Mouse (Mus musculus): ENCODE results near the gene AI481877. TPM values are rescaled to one million over a fixed set of nuclear protein-coding genes. Genes with fewer than 3 reads are reported as not detected.

The AI481877 gene
- polyA plus RNA-seq, 2 experiments: not detected

GRCm38 (mm10) chr4:59007974-59008373, 130.8 kb downstream of the AI481877 start:
- 75% methylated on average over 5 of the region's 5 CpGs for WGBS (ENCODE audit: insufficient replicate concordance)
- Histone ChIP-seq H3K36me3 (replicated peaks; ENCODE audit: control insufficient read depth, insufficient read depth, low read depth) (no peaks in the 10 kb centered on the region), H3K27ac (no peak overlapping the region), H3K4me1 (replicated peaks; ENCODE audit: control insufficient read depth in 2 of 2, insufficient read depth in 2 of 2, low read length in 1 of 2) (peaks cover 17 to 29% of the 10 kb centered on the region in 2 experiments), H3K9me3 (ENCODE audit: control insufficient read depth, low read length) (no peaks in the 10 kb centered on the region), H3K27me3 (ENCODE audit: control insufficient read depth, insufficient read depth, low read length) (no peaks in the 10 kb centered on the region), H3K9ac (replicated peaks) (no peak overlapping the region), H3K4me3 (ENCODE audit: insufficient read depth in 1 of 2, low read depth in 2 of 2, low read length in 2 of 2) (no peak overlapping the region), H3K4me2 (ENCODE audit: low read depth) (no peak overlapping the region)
- DNase-seq (ENCODE audit: low read depth in 3 of 3, low spot score in 3 of 3): no peak
- no peak for ATAC-seq (ENCODE audit: insufficient read depth)
- TF ChIP-seq CTCF (IDR thresholded peaks at IDR 0.05; ENCODE audit: low read depth) (no peak), EP300 (IDR thresholded peaks at IDR 0.05; ENCODE audit: low read depth) (no peak)

- Histone ChIP-seq H3K27ac (no peak overlapping the region), H3K27me3 (ENCODE audit: control insufficient read depth, insufficient read depth, low read length) (no peaks in the 10 kb centered on the region), H3K4me2 (ENCODE audit: low read depth) (no peak overlapping the region), H3K9ac (replicated peaks) (no peak overlapping the region), H3K36me3 (replicated peaks; ENCODE audit: control insufficient read depth, insufficient read depth, low read depth) (no peaks in the 10 kb centered on the region), H3K9me3 (ENCODE audit: control insufficient read depth, low read length) (no peaks in the 10 kb centered on the region), H3K4me1 (replicated peaks; ENCODE audit: control insufficient read depth in 2 of 2, insufficient read depth in 2 of 2, low read length in 1 of 2) (peaks cover 17 to 29% of the 10 kb centered on the region in 2 experiments), H3K4me3 (ENCODE audit: insufficient read depth in 1 of 2, low read depth in 2 of 2, low read length in 2 of 2) (no peak overlapping the region)
- DNase-seq (ENCODE audit: low read depth in 3 of 3, low spot score in 3 of 3) (no peak), ATAC-seq (ENCODE audit: insufficient read depth) (no peak)
- TF ChIP-seq CTCF (IDR thresholded peaks at IDR 0.05; ENCODE audit: low read depth): no peak
- no peak for TF ChIP-seq EP300 (IDR thresholded peaks at IDR 0.05; ENCODE audit: low read depth)
- WGBS (ENCODE audit: insufficient replicate concordance): 66% methylated on average over 6 of the region's 6 CpGs
These were observed 131.8 kb downstream of the AI481877 start for GRCm38 (mm10) chr4:59007016-59007415.

DNA sequence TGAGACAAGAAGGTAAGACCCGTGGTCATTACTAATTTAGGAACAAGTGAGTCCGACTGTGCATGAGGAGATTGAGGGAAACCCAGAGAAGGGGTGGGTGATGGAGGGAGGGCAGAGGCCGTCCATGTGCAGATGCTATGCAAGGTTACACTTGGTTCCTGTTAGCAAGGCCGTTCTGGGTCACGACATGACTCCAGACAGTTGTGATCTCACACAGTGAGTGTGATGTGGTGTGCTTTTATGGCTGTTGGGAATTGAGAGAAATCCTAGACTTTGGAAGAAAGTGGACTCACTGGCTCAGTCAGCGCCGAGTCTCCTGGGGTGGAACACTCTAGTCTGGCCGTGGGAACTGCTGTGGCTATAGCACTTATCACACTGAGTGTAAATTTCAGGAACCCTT, 132.6 kb downstream of the AI481877 start:
- ATAC-seq (ENCODE audit: insufficient read depth): no peak
- no peak overlapping the region for H3K4me2 ChIP-seq (ENCODE audit: low read depth)
- DNase-seq (ENCODE audit: low read depth in 3 of 3, low spot score in 3 of 3): no peak
- H3K36me3 ChIP-seq (replicated peaks; ENCODE audit: control insufficient read depth, insufficient read depth, low read depth): no peaks in the 10 kb centered on the region
- H3K27ac ChIP-seq: no peak overlapping the region
- no peaks in the 10 kb centered on the region for H3K9me3 ChIP-seq (ENCODE audit: control insufficient read depth, low read length)
- peaks cover 15 to 27% of the 10 kb centered on the region in 2 experiments for H3K4me1 ChIP-seq (replicated peaks; ENCODE audit: control insufficient read depth in 2 of 2, insufficient read depth in 2 of 2, low read length in 1 of 2)
- H3K9ac ChIP-seq (replicated peaks): no peak overlapping the region
- TF ChIP-seq CTCF (IDR thresholded peaks at IDR 0.05; ENCODE audit: low read depth) (no peak), EP300 (IDR thresholded peaks at IDR 0.05; ENCODE audit: low read depth) (no peak)
- H3K27me3 ChIP-seq (ENCODE audit: control insufficient read depth, insufficient read depth, low read length): no peaks in the 10 kb centered on the region
- 53% methylated on average over 8 of the region's 8 CpGs for WGBS (ENCODE audit: insufficient replicate concordance)
- H3K4me3 ChIP-seq (ENCODE audit: insufficient read depth in 1 of 2, low read depth in 2 of 2, low read length in 2 of 2): no peak overlapping the region

GRCm38 (mm10) chr4:59003806-59004200, 135.0 kb downstream of the AI481877 start:
- DNase-seq (ENCODE audit: low read depth in 3 of 3, low spot score in 3 of 3) (no peak), ATAC-seq (ENCODE audit: insufficient read depth) (no peak)
- peak overlapping the region; percentile 8; the same call in 1 of the 2 replicates for H3K27ac ChIP-seq
- H3K4me1 ChIP-seq (replicated peaks; ENCODE audit: control insufficient read depth in 2 of 2, insufficient read depth in 2 of 2, low read length in 1 of 2): peaks cover 12 to 17% of the 10 kb centered on the region in 2 experiments
- peak overlapping the region; percentile 99 for H3K4me2 ChIP-seq (ENCODE audit: low read depth)
- H3K36me3 ChIP-seq (replicated peaks; ENCODE audit: control insufficient read depth, insufficient read depth, low read depth): no peaks in the 10 kb centered on the region
- H3K4me3 ChIP-seq (ENCODE audit: insufficient read depth in 1 of 2, low read depth in 2 of 2, low read length in 2 of 2): peak overlapping the region; percentile 62 to 76
- TF ChIP-seq EP300 (IDR thresholded peaks at IDR 0.05; ENCODE audit: low read depth) (no peak), CTCF (IDR thresholded peaks at IDR 0.05; ENCODE audit: low read depth) (no peak)
- H3K27me3 ChIP-seq (ENCODE audit: control insufficient read depth, insufficient read depth, low read length): no peaks in the 10 kb centered on the region
- no peaks in the 10 kb centered on the region for H3K9me3 ChIP-seq (ENCODE audit: control insufficient read depth, low read length)
- H3K9ac ChIP-seq (replicated peaks): peak overlapping the region; percentile 87
- WGBS (ENCODE audit: insufficient replicate concordance): 11% methylated on average over 7 of the region's 7 CpGs

DNA sequence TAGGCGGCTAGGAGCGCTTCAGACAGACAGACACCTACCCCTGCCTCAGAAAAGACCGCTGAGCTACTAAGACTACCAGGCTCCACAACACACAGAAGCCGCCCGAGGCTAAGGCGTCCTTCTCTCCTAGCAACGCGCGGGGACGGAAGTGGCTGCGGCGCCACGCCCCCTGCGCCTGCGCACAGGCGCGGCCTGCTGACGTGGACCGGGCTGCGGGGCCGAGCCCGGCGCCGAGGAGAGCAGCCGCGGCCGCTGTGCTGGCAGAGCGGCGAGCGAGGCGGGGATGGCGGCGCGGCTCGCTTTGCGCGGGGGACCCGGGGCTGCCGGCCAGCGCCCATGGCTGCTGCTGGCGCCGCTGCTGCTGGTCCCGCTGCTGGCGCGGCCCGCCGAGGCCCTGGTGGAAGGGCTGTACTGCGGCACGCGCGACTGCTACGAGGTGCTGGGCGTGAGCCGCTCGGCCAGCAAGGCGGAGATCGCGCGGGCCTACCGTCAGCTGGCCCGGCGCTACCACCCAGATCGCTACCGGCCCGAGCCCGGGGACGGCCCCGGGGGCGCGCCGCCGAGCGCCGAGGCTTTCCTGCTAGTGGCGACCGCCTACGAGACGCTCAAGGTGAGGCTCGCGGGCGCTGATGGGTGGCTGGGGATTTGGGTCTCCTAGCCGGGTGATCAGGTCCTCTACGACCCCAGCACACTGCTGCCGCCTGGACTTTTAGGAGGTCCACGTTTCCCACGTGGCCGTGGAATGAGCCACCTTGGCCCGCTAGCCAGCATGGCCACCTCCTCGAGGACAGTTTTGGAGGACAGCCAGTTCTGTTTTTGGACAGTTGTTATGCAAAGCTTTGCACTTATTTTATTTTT, 135.6 kb downstream of the AI481877 start, which contains the start of gene Gm20503:
Gene Gm20503, plus strand, starts transcription at position 263 of the 858 bp plus-strand sequence.
- Histone ChIP-seq H3K9ac (replicated peaks) (peak within 1 kb of the TSS; percentile 87), H3K4me3 (ENCODE audit: insufficient read depth in 1 of 2, low read depth in 2 of 2, low read length in 2 of 2) (peak within 1 kb of the TSS; percentile 62 to 76), H3K27me3 (ENCODE audit: control insufficient read depth, insufficient read depth, low read length) (no peaks in the 10 kb centered on the region), H3K4me2 (ENCODE audit: low read depth) (peak within 1 kb of the TSS; percentile 99), H3K4me1 (replicated peaks; ENCODE audit: control insufficient read depth in 2 of 2, insufficient read depth in 2 of 2, low read length in 1 of 2) (peaks cover 12 to 16% of the 10 kb centered on the region in 2 experiments), H3K9me3 (ENCODE audit: control insufficient read depth, low read length) (no peaks in the 10 kb centered on the region), H3K27ac (peak within 1 kb of the TSS; percentile 8), H3K36me3 (replicated peaks; ENCODE audit: control insufficient read depth, insufficient read depth, low read depth) (no peaks in the 10 kb centered on the region)
- TF ChIP-seq CTCF (IDR thresholded peaks at IDR 0.05; ENCODE audit: low read depth) (no peak), EP300 (IDR thresholded peaks at IDR 0.05; ENCODE audit: low read depth) (no peak)
- under 1% methylated on average over 79 of the region's 89 CpGs for WGBS (ENCODE audit: insufficient replicate concordance)
- ATAC-seq (ENCODE audit: insufficient read depth) (peak; percentile 97), DNase-seq (ENCODE audit: low read depth in 3 of 3, low spot score in 3 of 3) (peak; percentile 79 to 81 (median 80))

Data from liver, embryonic 14.5 days (tissue).